Mouse (Mus musculus) G1E (cell line): ENCODE results near the gene Nucb2. TPM values are rescaled to one million over a fixed set of nuclear protein-coding genes. Genes with fewer than 3 reads are reported as not detected.
A peak's percentile ranks its signal among the peaks of the same experiment; 100 is the strongest.

ENCODE experiments used
- ATAC-seq: 2 replicates; pipeline ENCODE4 v1.8.0; 2016; ENCODE audit warnings: mild to moderate bottlenecking; ENCODE audit not compliant: insufficient number of reproducible peaks, poor library complexity, low FRiP score, severe bottlenecking; ENCODE audit errors: extremely low read depth
- DNase-seq: peaks from one replicate; pipeline ENCODE4 v3.0.0; 2012; ENCODE audit warnings: low spot score
- H3K27me3 ChIP-seq: 2 replicates; pipeline ENCODE4 v1.6.1; 2012; ENCODE audit warnings: mild to moderate bottlenecking, low read length, inconsistent platforms; ENCODE audit not compliant: insufficient read depth
- H3K36me3 ChIP-seq: replicated peaks from 2 replicates; pipeline ENCODE3; 2012; ENCODE audit warnings: mild to moderate bottlenecking, inconsistent platforms
- H3K4me1 ChIP-seq: 2 replicates; pipeline ENCODE4 v1.6.1; 2012; ENCODE audit warnings: low read depth, low read length, inconsistent platforms, mixed read lengths; ENCODE audit not compliant: insufficient read depth
- H3K4me3 ChIP-seq: 2 replicates; pipeline ENCODE4 v1.5.1; 2012; ENCODE audit warnings: low read depth, mild to moderate bottlenecking, inconsistent platforms, low read length, moderate library complexity, mixed read lengths
- H3K9me3 ChIP-seq: replicated peaks from 2 replicates; pipeline ENCODE4 v1.6.1; 2012; ENCODE audit warnings: inconsistent platforms
- CTCF ChIP-seq: IDR thresholded peaks from 2 replicates; pipeline ENCODE4 v1.5.1; 2012; ENCODE audit warnings: low read depth, low read length, inconsistent platforms, mixed read lengths
- GATA1 ChIP-seq: IDR thresholded peaks from 2 replicates; pipeline ENCODE4 v1.6.1; 2012; ENCODE audit warnings: borderline replicate concordance, low read length, inconsistent platforms, mixed read lengths
- GATA2 ChIP-seq: IDR thresholded peaks from 2 replicates; pipeline ENCODE4 v1.6.1; 2012; ENCODE audit warnings: low read depth, low read length, inconsistent platforms, borderline replicate concordance
- POLR2AphosphoS5 ChIP-seq: IDR thresholded peaks from 2 replicates; pipeline ENCODE4 v1.6.1; 2012; ENCODE audit warnings: low read depth, low read length, inconsistent platforms; ENCODE audit not compliant: insufficient replicate concordance
- TAL1 ChIP-seq: conservative IDR thresholded peaks from 2 replicates; pipeline ENCODE4 v1.6.1; 2012; ENCODE audit warnings: low read depth, low read length, inconsistent platforms, mixed read lengths
- polyA plus RNA-seq: library from polyadenylated mRNA; stranded (reverse); fragments of >175 nt; gene quantifications from 2 replicates; pipeline ENCODE4 v1.2.3, GENCODE M21; 2012
- total RNA-seq, 2 experiments: library from RNA; stranded (forward) in 1 of 2; stranded (reverse) in 1 of 2; fragments of 200-1000 nt in 1 of 2; fragments of >200 nt in 1 of 2; fragmentation: Nextera tagmentation in 1 of 2; gene quantifications; 2 replicates each; pipeline ENCODE4 v1.2.3; 2014 to 2017

Nucb2 gene
- total and polyA plus RNA-seq, 3 experiments: 0.64 to 6.0 (median 5.3) TPM

DNA sequence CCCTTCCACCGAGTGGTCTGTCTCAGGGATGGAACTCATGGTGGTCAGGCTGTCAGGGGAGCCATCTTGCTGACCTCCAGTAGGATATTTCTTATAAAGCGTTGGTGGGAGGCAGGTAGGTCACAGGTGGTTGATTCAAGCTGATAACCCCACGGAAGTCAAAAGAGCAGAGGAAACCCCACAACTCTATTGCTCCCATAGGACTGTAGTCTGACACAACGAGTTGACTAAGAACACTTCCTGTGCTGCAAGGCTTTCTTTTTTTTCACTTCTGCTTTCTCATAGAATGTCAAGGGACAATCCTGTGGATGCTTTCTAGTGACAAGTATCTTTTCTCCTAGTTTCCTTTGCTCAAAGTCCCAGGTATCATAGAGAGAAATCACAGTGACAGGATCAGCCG lies 27.9 kb upstream of the Nucb2 start:
- H3K9me3 ChIP-seq: no peaks in the 10 kb centered on the region
- peaks cover 8% of the 10 kb centered on the region for H3K27me3 ChIP-seq
- ATAC-seq: no peak
- no peak overlapping the region for H3K4me3 ChIP-seq
- no peak for TF ChIP-seq GATA2
- no peak for TF ChIP-seq CTCF
- TF ChIP-seq GATA1: no peak
- TF ChIP-seq TAL1: no peak
- no peak for TF ChIP-seq POLR2AphosphoS5
- H3K36me3 ChIP-seq: no peaks in the 10 kb centered on the region
- no peak for DNase-seq
- no peaks in the 10 kb centered on the region for H3K4me1 ChIP-seq

DNA sequence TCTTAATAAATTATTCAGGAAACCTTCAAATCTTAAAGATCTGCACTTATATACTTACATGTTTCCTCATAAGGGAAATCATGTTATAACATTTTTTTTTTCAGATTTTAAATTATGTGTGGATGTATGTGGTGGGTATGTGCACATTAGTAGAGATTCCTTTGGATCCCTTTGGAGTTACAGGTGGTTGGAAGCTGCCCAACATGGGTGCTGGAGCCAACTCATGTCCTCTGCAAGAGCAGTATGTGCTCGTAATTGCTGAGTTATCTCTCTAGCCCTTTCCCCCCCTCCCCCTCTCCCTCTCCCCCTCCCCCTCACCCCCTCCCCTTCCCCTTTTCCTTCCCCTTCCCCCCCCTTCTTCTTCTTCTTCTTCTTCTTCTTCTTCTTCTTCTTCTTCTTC lies 21.1 kb upstream of the Nucb2 start:
- no peak overlapping the region for H3K4me3 ChIP-seq
- H3K27me3 ChIP-seq: no peaks in the 10 kb centered on the region
- H3K36me3 ChIP-seq: no peaks in the 10 kb centered on the region
- TF ChIP-seq TAL1 (no peak), GATA1 (no peak), GATA2 (no peak), CTCF (no peak), POLR2AphosphoS5 (no peak)
- H3K4me1 ChIP-seq: peaks cover 11% of the 10 kb centered on the region
- no peaks in the 10 kb centered on the region for H3K9me3 ChIP-seq
- DNase-seq (no peak), ATAC-seq (no peak)

DNA sequence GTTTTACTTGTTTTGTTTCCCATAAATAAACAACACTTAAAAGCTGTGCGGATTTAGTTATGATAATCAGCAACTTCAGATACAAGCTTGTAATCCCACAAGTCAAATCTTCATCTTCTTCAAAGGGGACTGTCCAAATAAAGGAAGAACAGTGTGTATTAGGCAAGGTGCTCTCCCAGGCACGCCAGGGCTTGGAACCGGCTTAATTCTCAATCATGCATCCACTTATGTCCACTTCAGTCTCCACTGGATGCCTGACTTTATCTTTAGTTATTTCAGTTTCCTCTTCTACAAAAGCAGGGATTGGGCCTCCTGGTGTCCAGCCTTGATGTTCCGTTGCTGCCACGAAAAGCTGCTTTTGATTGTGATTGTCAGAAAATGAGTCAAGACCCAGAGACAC lies 20.4 kb upstream of the Nucb2 start:
- peaks cover 11% of the 10 kb centered on the region for H3K4me1 ChIP-seq
- ATAC-seq (no peak), DNase-seq (no peak)
- TF ChIP-seq POLR2AphosphoS5 (no peak), TAL1 (no peak), CTCF (no peak), GATA2 (no peak), GATA1 (no peak)
- H3K27me3 ChIP-seq: no peaks in the 10 kb centered on the region
- no peak overlapping the region for H3K4me3 ChIP-seq
- no peaks in the 10 kb centered on the region for H3K9me3 ChIP-seq
- no peaks in the 10 kb centered on the region for H3K36me3 ChIP-seq

DNA sequence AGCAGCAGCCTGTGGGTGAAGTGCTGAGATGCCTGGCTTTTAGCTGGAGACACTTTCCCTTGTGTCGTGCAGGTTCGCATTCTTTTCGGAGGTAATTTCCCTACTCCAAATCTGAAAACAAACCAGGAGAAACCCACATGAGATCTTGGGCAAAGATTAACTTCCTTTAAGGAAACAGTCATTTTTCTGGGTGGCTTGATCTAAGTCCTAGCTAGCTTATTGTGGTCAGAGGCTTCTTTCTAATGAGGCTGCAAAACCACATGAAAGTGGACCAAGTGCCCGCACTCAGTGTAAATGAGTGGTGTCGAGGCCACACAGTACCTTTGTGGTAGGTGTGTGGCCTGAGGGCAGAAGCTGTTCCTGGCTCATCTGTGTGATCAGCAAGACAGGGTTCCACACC lies 20.0 kb upstream of the Nucb2 start:
- ATAC-seq: no peak
- Histone ChIP-seq H3K27me3 (no peaks in the 10 kb centered on the region), H3K4me1 (peaks cover 11% of the 10 kb centered on the region), H3K36me3 (no peaks in the 10 kb centered on the region), H3K9me3 (no peaks in the 10 kb centered on the region), H3K4me3 (no peak overlapping the region)
- no peak for TF ChIP-seq GATA2
- TF ChIP-seq CTCF: no peak
- TF ChIP-seq GATA1: no peak
- TF ChIP-seq TAL1: no peak
- no peak for TF ChIP-seq POLR2AphosphoS5
- DNase-seq: no peak

DNA sequence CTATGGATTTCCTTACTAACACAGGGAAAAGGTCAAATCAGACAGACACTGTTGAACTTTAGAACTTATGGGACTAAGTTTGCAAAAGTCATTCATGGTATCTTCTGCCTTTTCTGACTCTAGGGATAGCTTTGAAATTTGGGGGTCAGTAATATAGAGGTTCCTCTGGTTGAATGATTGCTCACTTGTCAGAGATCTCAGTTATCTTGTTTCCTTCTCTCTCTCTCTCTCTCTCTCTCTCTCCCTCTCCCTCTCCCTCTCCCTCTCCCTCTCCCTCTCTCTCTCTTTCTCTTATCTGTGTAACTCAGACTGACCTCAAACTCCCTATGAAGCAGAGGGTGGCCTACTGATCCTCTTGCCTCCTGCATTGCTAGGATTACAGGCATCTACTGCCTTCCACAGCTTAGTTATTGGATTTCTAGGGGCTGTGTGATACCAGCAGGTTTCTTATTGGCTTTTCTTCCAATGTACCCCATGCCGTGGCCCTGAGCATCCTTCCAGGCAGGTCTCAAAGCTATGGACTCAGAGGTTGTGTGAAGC lies 19.0 kb upstream of the Nucb2 start:
- H3K9me3 ChIP-seq: no peaks in the 10 kb centered on the region
- no peak overlapping the region for H3K4me3 ChIP-seq
- H3K36me3 ChIP-seq: no peaks in the 10 kb centered on the region
- peaks cover 11% of the 10 kb centered on the region for H3K4me1 ChIP-seq
- ATAC-seq (peak; percentile 55; the same call in 1 of the 2 replicates), DNase-seq (no peak)
- TF ChIP-seq CTCF (no peak), TAL1 (no peak), GATA2 (no peak), POLR2AphosphoS5 (no peak), GATA1 (no peak)
- H3K27me3 ChIP-seq: no peaks in the 10 kb centered on the region

DNA sequence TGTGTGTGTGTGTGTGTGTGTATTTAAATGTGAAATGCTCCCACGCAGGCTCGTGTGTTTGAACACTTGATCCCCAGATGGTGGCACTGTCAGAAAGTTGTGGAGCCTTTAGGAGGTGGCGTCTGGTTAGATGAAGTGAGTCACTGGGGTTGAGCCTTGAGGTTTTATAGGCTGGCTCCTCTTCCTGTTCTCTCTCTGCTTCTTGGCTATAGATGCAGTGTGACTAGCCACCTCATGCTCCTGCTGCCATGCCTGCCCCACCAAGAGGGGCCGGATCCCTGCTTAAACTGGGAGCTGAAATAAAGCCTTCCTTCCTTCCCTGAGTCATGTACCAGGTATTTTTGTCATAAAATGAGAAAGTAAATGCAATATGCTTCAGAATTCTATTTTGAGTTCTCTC lies 13.1 kb upstream of the Nucb2 start:
- H3K36me3 ChIP-seq: no peaks in the 10 kb centered on the region
- ATAC-seq (no peak), DNase-seq (no peak)
- no peak for TF ChIP-seq GATA2
- TF ChIP-seq TAL1: no peak
- no peak for TF ChIP-seq POLR2AphosphoS5
- TF ChIP-seq GATA1: no peak
- no peak for TF ChIP-seq CTCF
- H3K4me3 ChIP-seq: no peak overlapping the region
- H3K4me1 ChIP-seq: peaks cover 6% of the 10 kb centered on the region
- H3K9me3 ChIP-seq: peaks cover 3% of the 10 kb centered on the region
- H3K27me3 ChIP-seq: no peaks in the 10 kb centered on the region
